Mouse (Mus musculus) myocyte (in vitro differentiated cells): ENCODE measurements around the gene Pltp. TPM values are rescaled to one million over a fixed set of nuclear protein-coding genes. Genes with fewer than 3 reads are reported as not detected.

Source experiments
- H3K27me3 ChIP-seq: one replicate; pipeline ENCODE4 v1.6.1; 2011; ENCODE audit not compliant: control insufficient read depth, insufficient read depth, insufficient read length
- H3K36me3 ChIP-seq: one replicate; pipeline ENCODE4 v1.6.1; 2011; ENCODE audit not compliant: control insufficient read depth, insufficient read depth
- H3K4me2 ChIP-seq: one replicate; pipeline ENCODE4 v1.6.1; 2011; ENCODE audit warnings: low read depth, control low read depth
- H3K4me3 ChIP-seq: one replicate; pipeline ENCODE4 v1.5.1; 2011; ENCODE audit warnings: mild to moderate bottlenecking, control low read depth, moderate library complexity
- H3K79me2 ChIP-seq: one replicate; pipeline ENCODE4 v1.6.1; 2011; ENCODE audit not compliant: control insufficient read depth, insufficient read depth
- H3ac ChIP-seq: one replicate; pipeline ENCODE4 v1.6.1; 2011; ENCODE audit not compliant: control insufficient read depth, insufficient read length
- CEBPB ChIP-seq: IDR thresholded peaks from 2 replicates; pipeline ENCODE4 v1.6.1; 2011; ENCODE audit warnings: mild to moderate bottlenecking, moderate library complexity; ENCODE audit not compliant: poor library complexity, insufficient read depth, severe bottlenecking
- E2F4 ChIP-seq: IDR thresholded peaks from one replicate; pipeline ENCODE4 v1.6.1; 2011; ENCODE audit warnings: mild to moderate bottlenecking, control low read depth, moderate library complexity; ENCODE audit not compliant: insufficient read depth
- MAX ChIP-seq: IDR thresholded peaks from one replicate; pipeline ENCODE4 v1.6.1; 2011; ENCODE audit warnings: low read depth, mild to moderate bottlenecking, control low read depth
- MYOD1 ChIP-seq, 3 experiments: IDR thresholded peaks; one replicate each; pipeline ENCODE4 v1.6.1; 2011; ENCODE audit warnings: control low read depth in 2 of 3, low read depth in 2 of 3, mild to moderate bottlenecking in 2 of 3, moderate library complexity in 1 of 3; ENCODE audit not compliant: insufficient read length in 2 of 3, control insufficient read depth in 1 of 3
- MYOG ChIP-seq, 3 experiments: IDR thresholded peaks; one replicate each; pipeline ENCODE4 v1.6.1; 2011; ENCODE audit warnings: control low read depth in 2 of 3, low read depth in 2 of 3, mild to moderate bottlenecking in 2 of 3; ENCODE audit not compliant: insufficient read length in 2 of 3, control insufficient read depth in 1 of 3, insufficient read depth in 1 of 3
- POLR2A ChIP-seq: IDR thresholded peaks from one replicate; pipeline ENCODE4 v1.6.1; 2011; ENCODE audit warnings: low read depth, mild to moderate bottlenecking, control low read depth, moderate library complexity; ENCODE audit not compliant: insufficient read length
- POLR2AphosphoS2 ChIP-seq: IDR thresholded peaks from one replicate; pipeline ENCODE4 v1.6.1; 2011; ENCODE audit warnings: low read depth, control low read depth; ENCODE audit not compliant: insufficient read length
- REST ChIP-seq: IDR thresholded peaks from one replicate; pipeline ENCODE4 v1.6.1; 2011; ENCODE audit warnings: mild to moderate bottlenecking, control low read depth, moderate library complexity; ENCODE audit not compliant: insufficient read depth, insufficient read length
- SRF ChIP-seq: IDR thresholded peaks from one replicate; pipeline ENCODE4 v1.6.1; 2011; ENCODE audit warnings: low read depth; ENCODE audit not compliant: control insufficient read depth, insufficient read length
- TCF12 ChIP-seq: IDR thresholded peaks from one replicate; pipeline ENCODE4 v1.6.1; 2011; ENCODE audit warnings: mild to moderate bottlenecking, control low read depth; ENCODE audit not compliant: poor library complexity, insufficient read depth, severe bottlenecking
- TCF3 ChIP-seq: IDR thresholded peaks from one replicate; pipeline ENCODE4 v1.6.1; 2011; ENCODE audit warnings: low read depth, control low read depth; ENCODE audit not compliant: insufficient read length
- USF1 ChIP-seq: IDR thresholded peaks from one replicate; pipeline ENCODE4 v1.6.1; 2011; ENCODE audit warnings: low read depth, mild to moderate bottlenecking, control low read depth, moderate library complexity
- polyA plus RNA-seq: library from polyadenylated mRNA; unstranded; fragments of >200 nt; fragmentation: generic; extraction: Trizol; gene quantifications from one replicate; pipeline ENCODE4 v1.2.1, GENCODE M21; 2012; ENCODE audit warnings: missing spikeins

Gene Pltp
- polyA plus RNA-seq, 1 experiment = 117 TPM

DNA sequence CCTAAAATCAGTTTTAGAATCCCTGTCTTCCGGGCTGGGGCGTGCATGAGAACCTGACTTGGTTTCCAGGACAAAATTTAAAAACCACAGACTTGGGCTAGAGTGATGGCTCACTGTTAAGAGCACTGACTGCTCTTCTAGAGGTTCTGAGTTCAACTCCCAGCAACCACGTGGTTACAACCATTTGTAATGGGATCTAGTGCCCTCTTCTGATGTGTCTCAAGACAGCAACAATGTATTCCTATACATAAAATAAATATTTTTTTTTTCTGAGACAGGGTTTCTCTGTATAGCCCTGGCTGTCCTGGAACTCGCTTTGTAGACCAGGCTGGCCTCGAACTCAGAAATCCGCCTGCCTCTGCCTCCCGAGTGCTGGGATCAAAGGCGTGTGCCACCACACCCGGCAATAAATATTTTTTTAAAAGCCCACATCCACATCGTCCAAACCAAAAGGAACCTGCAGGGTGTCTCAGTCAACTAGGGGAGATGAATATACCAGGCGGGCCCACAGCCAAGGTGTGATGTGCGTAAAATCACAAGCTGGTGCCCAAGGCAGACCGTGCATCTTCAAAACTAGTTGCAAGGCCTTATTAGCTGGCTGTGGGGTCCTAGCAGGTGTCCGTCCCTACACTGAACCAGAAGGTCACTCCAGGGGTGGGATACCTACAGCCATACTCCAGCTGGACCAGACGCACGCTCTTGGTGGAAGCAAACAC lies 25.3 kb downstream of the Pltp start:
- Histone ChIP-seq H3ac (no peak overlapping the region), H3K27me3 (no peaks in the 10 kb centered on the region), H3K4me3 (peak overlapping the region; percentile 74), H3K4me2 (peak overlapping the region; percentile 92), H3K79me2 (no peaks in the 10 kb centered on the region), H3K36me3 (no peaks in the 10 kb centered on the region)
- TF ChIP-seq SRF (no peak), POLR2A (no peak), MYOG (IDR thresholded peaks at IDR 0.05; ENCODE audit: control insufficient read depth in 1 of 3, insufficient read depth in 1 of 3, insufficient read length in 2 of 3, low read depth in 2 of 3) (no peak), POLR2AphosphoS2 (no peak), MAX (no peak), E2F4 (no peak), CEBPB (no peak), REST (no peak), TCF3 (no peak), USF1 (no peak)

DNA sequence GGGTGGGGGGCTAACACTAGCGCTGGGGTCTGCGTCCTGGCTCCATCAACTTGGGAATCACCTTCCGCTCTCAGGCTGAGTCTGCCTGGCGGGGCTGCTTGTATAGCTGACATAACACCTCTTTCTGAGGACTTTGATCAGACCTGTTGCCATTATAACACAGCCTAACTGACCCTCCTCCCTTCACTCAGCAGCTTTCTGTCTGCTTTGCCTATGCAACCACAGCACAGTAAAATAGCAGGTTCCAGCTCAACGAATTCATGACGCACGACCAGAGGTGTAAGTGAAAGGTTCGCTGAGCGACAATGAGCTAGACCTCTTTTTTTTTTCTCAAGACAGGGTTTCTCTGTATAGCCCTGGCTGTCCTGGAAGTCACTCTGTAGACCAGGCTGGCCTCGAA lies 26.5 kb downstream of the Pltp start:
- H3K79me2 ChIP-seq = no peaks in the 10 kb centered on the region
- no peak overlapping the region for H3K4me2 ChIP-seq
- H3K27me3 ChIP-seq = no peaks in the 10 kb centered on the region
- peaks cover 5% of the 10 kb centered on the region for H3K36me3 ChIP-seq
- H3K4me3 ChIP-seq = no peak overlapping the region
- H3ac ChIP-seq = no peak overlapping the region
- no peak for TF ChIP-seq MYOD1 (IDR thresholded peaks at IDR 0.05; ENCODE audit: control insufficient read depth in 1 of 3, insufficient read length in 2 of 3, low read depth in 2 of 3)
- no peak for TF ChIP-seq TCF3
- TF ChIP-seq POLR2AphosphoS2 = no peak
- no peak for TF ChIP-seq MAX
- TF ChIP-seq REST = no peak
- TF ChIP-seq SRF = no peak
- no peak for TF ChIP-seq POLR2A
- TF ChIP-seq CEBPB = no peak

DNA sequence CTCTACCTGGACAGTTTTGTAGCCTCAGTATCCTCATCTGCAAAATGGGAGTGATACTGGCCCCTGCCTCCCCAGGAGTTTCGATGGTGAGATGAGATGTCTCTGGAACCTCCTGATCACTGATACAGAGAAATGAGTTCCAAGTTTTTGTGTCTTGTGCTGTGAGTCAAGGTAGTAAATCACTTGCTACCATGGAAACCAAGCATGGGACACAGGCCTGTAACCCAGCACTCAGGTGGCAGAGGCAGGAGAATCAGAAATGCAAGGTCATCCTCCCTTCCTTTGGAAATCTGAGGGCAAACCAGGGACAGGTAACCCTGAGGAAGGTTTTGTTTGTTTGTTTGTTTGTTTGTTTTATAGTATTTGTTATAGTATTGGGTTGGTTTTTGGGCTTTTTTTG lies 28.4 kb downstream of the Pltp start:
- TF ChIP-seq TCF12 (no peak), REST (no peak), TCF3 (no peak)
- Histone ChIP-seq H3K27me3 (no peaks in the 10 kb centered on the region), H3K4me2 (no peak overlapping the region), H3K36me3 (peaks cover 5% of the 10 kb centered on the region), H3ac (no peak overlapping the region), H3K79me2 (peaks cover 9% of the 10 kb centered on the region), H3K4me3 (no peak overlapping the region)

DNA sequence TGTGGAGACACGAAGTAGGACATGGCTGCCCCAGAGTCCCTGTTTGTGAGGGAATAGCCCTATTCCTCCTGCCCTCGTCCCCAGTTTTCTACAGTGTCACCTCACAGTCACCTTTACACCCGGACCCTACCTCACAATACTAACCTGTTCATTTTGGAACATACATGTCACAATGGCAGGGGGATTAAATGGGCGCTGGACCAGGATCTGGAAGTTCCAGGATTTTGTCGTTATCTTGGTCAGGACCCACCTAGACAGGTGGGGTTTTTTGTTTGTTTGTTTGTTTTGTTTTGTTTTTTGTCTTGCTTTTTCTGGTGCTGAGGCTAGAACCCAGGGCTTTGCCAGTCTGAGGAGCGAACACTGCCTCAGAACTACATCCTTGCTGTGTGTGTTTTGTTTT lies 29.1 kb downstream of the Pltp start, which contains the start of gene Spata25:
TSS of gene Spata25 (minus strand) at position 101 of the 400 bp plus-strand sequence.
- H3K4me2 ChIP-seq = no peak within 1 kb of the TSS
- H3K36me3 ChIP-seq = peaks cover 5% of the 10 kb centered on the region
- no peak within 1 kb of the TSS for H3K4me3 ChIP-seq
- H3K79me2 ChIP-seq = peaks cover 15% of the 10 kb centered on the region
- H3K27me3 ChIP-seq = no peaks in the 10 kb centered on the region
- TF ChIP-seq USF1 (no peak), CEBPB (no peak)
- H3ac ChIP-seq = no peak within 1 kb of the TSS

DNA sequence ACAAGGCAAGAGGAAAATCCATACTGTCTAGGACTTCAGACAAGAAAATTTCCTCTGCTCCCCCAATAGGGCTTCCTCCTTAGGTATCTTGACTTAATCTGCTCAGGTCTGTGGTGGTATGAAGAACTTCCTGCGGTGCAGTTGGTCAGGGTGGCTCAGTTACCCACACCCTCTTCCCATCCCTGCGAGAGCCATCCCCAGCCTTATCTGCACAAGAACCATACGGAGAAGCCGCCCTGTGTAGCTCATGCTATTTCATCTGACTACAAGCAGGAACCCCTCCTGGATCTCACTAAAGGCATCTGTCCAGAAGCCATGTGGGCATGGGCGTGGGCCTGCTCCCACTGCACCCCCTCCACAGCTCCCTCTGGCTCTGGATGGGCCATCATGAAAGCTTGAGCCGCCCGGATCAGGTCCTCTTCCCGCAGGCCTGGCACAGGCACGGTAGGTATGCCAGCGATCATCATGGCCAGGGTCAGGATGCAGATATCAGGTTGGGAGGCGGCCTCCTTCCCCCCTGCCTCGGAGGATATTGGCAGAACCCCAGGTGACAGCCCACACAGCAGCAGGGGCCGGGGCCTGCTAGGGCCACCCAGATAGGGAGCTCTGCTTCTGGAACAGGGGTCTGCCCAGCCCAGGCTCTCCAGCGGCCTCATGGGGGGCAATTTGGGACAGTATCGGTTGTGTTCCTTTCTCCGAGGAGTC lies 30.2 kb downstream of the Pltp start:
- H3ac ChIP-seq = no peak overlapping the region
- H3K79me2 ChIP-seq = peaks cover 15% of the 10 kb centered on the region
- no peak overlapping the region for H3K4me2 ChIP-seq
- no peak for TF ChIP-seq REST
- no peak for TF ChIP-seq TCF3
- TF ChIP-seq POLR2AphosphoS2 = no peak
- no peak for TF ChIP-seq TCF12
- no peak for TF ChIP-seq MYOG (IDR thresholded peaks at IDR 0.05; ENCODE audit: control insufficient read depth in 1 of 3, insufficient read depth in 1 of 3, insufficient read length in 2 of 3, low read depth in 2 of 3)
- TF ChIP-seq CEBPB = no peak
- no peak for TF ChIP-seq SRF
- no peak for TF ChIP-seq MAX
- no peak for TF ChIP-seq MYOD1 (IDR thresholded peaks at IDR 0.05; ENCODE audit: control insufficient read depth in 1 of 3, insufficient read length in 2 of 3, low read depth in 2 of 3)
- no peak for TF ChIP-seq USF1
- no peak for TF ChIP-seq E2F4
- no peak for TF ChIP-seq POLR2A
- H3K4me3 ChIP-seq = no peak overlapping the region
- peaks cover 5% of the 10 kb centered on the region for H3K36me3 ChIP-seq
- H3K27me3 ChIP-seq = no peaks in the 10 kb centered on the region
